Mouse (Mus musculus) forebrain, postnatal 0 days (tissue): Measurements from ENCODE around the gene Osbpl9. TPM values are rescaled to one million over a fixed set of nuclear protein-coding genes. Genes with fewer than 3 reads are reported as not detected.

Experiments
- ATAC-seq: fragments of 200-750 bp; cut with Nextera tagmentation; 2 replicates; pipeline ENCODE4 v1.8.0; 2017; ENCODE audit warnings: mild to moderate bottlenecking, moderate library complexity
- DNase-seq: peaks from one replicate; pipeline ENCODE4 v3.0.0-alpha.2; 2015
- H3K27ac ChIP-seq: fragments of 300-500 bp; sonication (generic); 2 replicates; pipeline ENCODE4 v1.5.1; 2014; ENCODE audit warnings: low read depth, mild to moderate bottlenecking, antibody characterized with exemption, low read length, moderate library complexity, mixed read lengths
- H3K27me3 ChIP-seq: fragments of 300-500 bp; sonication (generic); 2 replicates; pipeline ENCODE4 v1.6.1; 2014; ENCODE audit warnings: mild to moderate bottlenecking, low read length, mixed read lengths; ENCODE audit not compliant: insufficient read depth
- H3K36me3 ChIP-seq: fragments of 300-500 bp; sonication (generic); 2 replicates; pipeline ENCODE4 v1.6.1; 2014; ENCODE audit warnings: mild to moderate bottlenecking, moderate library complexity; ENCODE audit not compliant: insufficient read depth
- H3K4me1 ChIP-seq: fragments of 300-500 bp; sonication (generic); 2 replicates; pipeline ENCODE4 v1.6.1; 2014; ENCODE audit warnings: antibody characterized with exemption; ENCODE audit not compliant: insufficient read depth
- H3K4me2 ChIP-seq: fragments of 300-500 bp; sonication (generic); 2 replicates; pipeline ENCODE4 v1.6.1; 2014; ENCODE audit warnings: low read depth, mild to moderate bottlenecking, moderate library complexity
- H3K4me3 ChIP-seq: fragments of 300-500 bp; sonication (generic); 2 replicates; pipeline ENCODE4 v1.5.1; 2014; ENCODE audit warnings: low read depth, low read length, mixed read lengths
- H3K9ac ChIP-seq: fragments of 300-500 bp; sonication (generic); 2 replicates; pipeline ENCODE4 v1.6.1; 2014; ENCODE audit warnings: mild to moderate bottlenecking
- H3K9me3 ChIP-seq: fragments of 300-500 bp; sonication (generic); 2 replicates; pipeline ENCODE4 v1.6.1; 2016; ENCODE audit warnings: low read length
- CTCF ChIP-seq: sonication (generic); IDR thresholded peaks from 2 replicates; pipeline ENCODE4 v1.5.1; 2016; ENCODE audit warnings: antibody characterized with exemption, control low read depth, low read depth
- WGBS: fragments of 180-500 bp; shearing (Covaris S2); extraction: QIAGEN DNeasy Blood & Tissue Kit; methylation state at CpG from one replicate; pipeline ENCODE4 v1.1.7; 2014; 5-methylcytosine and 5-hydroxymethylcytosine counted together
- polyA plus RNA-seq: library from polyadenylated mRNA; unstranded; fragments of >200 nt; fragmentation: Nextera tagmentation; extraction: Ambion mirVana; gene quantifications from 2 replicates; pipeline ENCODE4 v1.2.1, GENCODE M21; 2015
- total RNA-seq: library from RNA; depleted of rRNA; stranded (reverse); fragments of >200 nt; gene quantifications from 2 replicates; pipeline ENCODE4 v1.2.3, GENCODE M21; 2014

The Osbpl9 gene
- total and polyA plus RNA-seq, 2 experiments from 2014 or later = 53.6 to 86.4 TPM

- H3K4me1 ChIP-seq = no peaks in the 10 kb centered on the region
- H3K4me3 ChIP-seq = no peak overlapping the region
These were observed 8.2 kb upstream of the Osbpl9 start for GRCm38 (mm10) chr4:109210253-109210652.

DNA sequence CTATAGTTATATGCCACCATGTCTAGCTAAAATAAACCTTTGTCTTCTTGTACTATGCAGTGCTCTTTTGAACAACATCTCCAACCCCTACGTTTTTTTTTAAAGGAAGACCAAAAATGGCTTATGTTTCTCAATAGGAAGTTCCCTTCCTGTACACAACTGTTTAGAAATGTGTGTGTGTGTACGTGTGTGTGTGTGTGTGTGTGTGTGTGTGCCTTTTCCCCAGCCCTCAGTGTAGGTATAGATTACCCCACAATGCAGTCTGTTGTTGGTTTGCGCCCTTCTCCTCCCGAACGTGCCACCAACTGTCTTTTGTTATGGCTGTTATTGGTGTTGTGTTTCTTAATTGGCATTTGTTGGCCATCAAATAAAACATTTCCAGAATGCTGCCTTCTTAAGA, 5.5 kb upstream of the Osbpl9 start:
- DNase-seq (no peak), ATAC-seq (no peak)
- no peak overlapping the region for H3K4me3 ChIP-seq
- H3K36me3 ChIP-seq = no peaks in the 10 kb centered on the region
- H3K4me2 ChIP-seq = no peak overlapping the region
- no peak overlapping the region for H3K9ac ChIP-seq
- TF ChIP-seq CTCF = no peak
- H3K27ac ChIP-seq = no peak overlapping the region
- WGBS = 58% methylated on average over 5 of the region's 5 CpGs
- H3K4me1 ChIP-seq = no peaks in the 10 kb centered on the region
- H3K27me3 ChIP-seq = no peaks in the 10 kb centered on the region
- no peaks in the 10 kb centered on the region for H3K9me3 ChIP-seq

More at GRCm38 (mm10) chr4:109210253-109210652, 8.2 kb upstream of the Osbpl9 start:
- no peak for TF ChIP-seq CTCF
- Histone ChIP-seq H3K9me3 (no peaks in the 10 kb centered on the region), H3K9ac (no peak overlapping the region), H3K4me2 (no peak overlapping the region), H3K27ac (no peak overlapping the region), H3K27me3 (no peaks in the 10 kb centered on the region), H3K36me3 (no peaks in the 10 kb centered on the region)
- ATAC-seq (no peak), DNase-seq (no peak)
- 66% methylated on average over 2 of the region's 2 CpGs for WGBS

DNA sequence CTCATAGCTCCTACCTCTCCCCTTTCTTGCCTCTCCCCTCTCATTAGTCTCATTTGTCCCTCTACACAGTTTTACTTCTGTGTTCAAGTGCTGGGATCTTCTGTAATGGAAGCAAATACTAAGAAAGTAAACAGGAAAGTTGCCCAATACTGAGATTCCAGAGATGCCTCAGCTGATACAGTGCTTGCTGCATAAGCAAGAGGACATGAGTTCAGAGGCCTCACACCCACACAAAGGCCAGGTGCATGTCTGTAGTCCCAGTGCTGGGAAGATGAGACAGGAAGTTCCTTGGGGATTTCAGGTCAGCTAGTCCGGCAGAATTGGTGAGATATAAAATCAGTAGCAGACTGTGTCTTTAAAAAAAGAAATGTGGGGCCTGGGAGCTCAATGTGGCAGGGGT, 2.3 kb upstream of the Osbpl9 start:
- no peak for TF ChIP-seq CTCF
- H3K4me1 ChIP-seq = 0 out of 2 replicates have a peak, but pooled peaks cover 8% of the 10 kb centered on the region
- H3K27me3 ChIP-seq = no peaks in the 10 kb centered on the region
- DNase-seq (no peak), ATAC-seq (no peak)
- WGBS = 68% methylated on average over 1 of the region's 1 CpGs
- H3K36me3 ChIP-seq = no peaks in the 10 kb centered on the region
- no peak overlapping the region for H3K4me3 ChIP-seq
- no peak overlapping the region for H3K27ac ChIP-seq
- H3K9me3 ChIP-seq = no peaks in the 10 kb centered on the region
- no peak overlapping the region for H3K4me2 ChIP-seq
- no peak overlapping the region for H3K9ac ChIP-seq

GRCm38 (mm10) chr4:109203931-109204330, 1.9 kb upstream of the Osbpl9 start:
- no peaks in the 10 kb centered on the region for H3K9me3 ChIP-seq
- WGBS = 90% methylated on average over 1 of the region's 1 CpGs
- no peaks in the 10 kb centered on the region for H3K27me3 ChIP-seq
- ATAC-seq (no peak), DNase-seq (no peak)
- no peak for TF ChIP-seq CTCF
- H3K27ac ChIP-seq = no peak overlapping the region
- H3K4me1 ChIP-seq = 0 out of 2 replicates have a peak, but pooled peaks cover 8% of the 10 kb centered on the region
- H3K9ac ChIP-seq = no peak overlapping the region
- H3K4me2 ChIP-seq = no peak overlapping the region
- no peak overlapping the region for H3K4me3 ChIP-seq
- no peaks in the 10 kb centered on the region for H3K36me3 ChIP-seq

DNA sequence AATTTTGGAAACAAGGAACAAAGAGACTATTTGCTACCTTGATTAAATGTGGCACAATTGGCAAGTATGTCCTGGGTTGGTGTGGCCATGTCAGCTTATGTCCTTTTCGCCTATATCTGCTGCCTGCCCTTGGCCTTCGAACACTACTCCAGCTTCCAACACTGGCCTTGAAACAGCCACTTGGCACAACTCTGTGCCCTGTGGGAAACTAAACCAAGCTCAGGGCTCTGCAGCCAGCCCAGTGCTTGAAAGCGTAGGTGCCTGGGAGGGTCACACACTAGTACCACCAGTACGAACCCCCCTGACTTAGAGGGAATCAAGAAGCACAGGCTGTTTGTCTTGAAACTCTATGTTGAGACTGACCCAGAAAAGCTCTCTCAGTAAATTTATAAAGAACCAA, 3.0 kb downstream of the Osbpl9 start:
- no peaks in the 10 kb centered on the region for H3K36me3 ChIP-seq
- H3K9ac ChIP-seq = no peak overlapping the region
- no peak for ATAC-seq
- H3K9me3 ChIP-seq = no peaks in the 10 kb centered on the region
- H3K4me1 ChIP-seq = 0 out of 2 replicates have a peak, but pooled peaks cover 8% of the 10 kb centered on the region
- WGBS = 88% methylated on average over 4 of the region's 4 CpGs
- TF ChIP-seq CTCF = no peak
- H3K27me3 ChIP-seq = no peaks in the 10 kb centered on the region
- no peak for DNase-seq
- H3K4me2 ChIP-seq = no peak overlapping the region
- no peak overlapping the region for H3K27ac ChIP-seq
- no peak overlapping the region for H3K4me3 ChIP-seq

- Histone ChIP-seq H3K27me3 (no peaks in the 10 kb centered on the region), H3K9ac (no peak overlapping the region)
- 88% methylated on average over 7 of the region's 7 CpGs for WGBS
These were observed 6.0 kb downstream of the Osbpl9 start for GRCm38 (mm10) chr4:109195900-109196629.

DNA sequence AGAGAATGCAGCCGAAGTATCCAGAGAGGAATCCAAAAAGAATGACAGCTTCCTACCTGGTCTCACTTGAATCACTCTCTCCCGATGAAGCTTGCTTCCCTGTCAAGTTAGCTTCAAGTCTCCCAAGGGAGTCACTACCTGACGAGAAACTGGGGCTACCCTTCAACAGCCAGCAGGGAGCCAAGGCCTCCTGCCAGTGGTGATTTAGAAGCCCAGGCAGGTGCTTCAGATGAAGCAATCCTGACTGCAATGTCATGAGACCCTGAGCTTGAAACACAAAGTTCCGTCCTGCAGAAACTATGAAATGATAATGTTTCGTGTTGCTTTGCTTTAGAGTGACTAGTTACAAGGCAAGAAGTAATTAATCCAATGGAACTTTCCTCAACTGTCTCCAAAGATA, 8.2 kb downstream of the Osbpl9 start:
- 83% methylated on average over 5 of the region's 5 CpGs for WGBS
- ATAC-seq = no peak
- H3K9me3 ChIP-seq = no peaks in the 10 kb centered on the region

More at GRCm38 (mm10) chr4:109195900-109196629, 6.0 kb downstream of the Osbpl9 start:
- no peak for TF ChIP-seq CTCF
- DNase-seq (no peak), ATAC-seq (no peak)
- H3K36me3 ChIP-seq = no peaks in the 10 kb centered on the region
- 0 out of 2 replicates have a peak, but pooled peaks cover 4% of the 10 kb centered on the region for H3K4me1 ChIP-seq
- H3K4me2 ChIP-seq = no peak overlapping the region
- H3K27ac ChIP-seq = no peak overlapping the region
- no peaks in the 10 kb centered on the region for H3K9me3 ChIP-seq
- H3K4me3 ChIP-seq = no peak overlapping the region

More for the DNA sequence above, 8.2 kb downstream of the Osbpl9 start:
- Histone ChIP-seq H3K27ac (no peak overlapping the region), H3K27me3 (no peaks in the 10 kb centered on the region), H3K4me3 (no peak overlapping the region), H3K4me1 (no peaks in the 10 kb centered on the region), H3K36me3 (no peaks in the 10 kb centered on the region), H3K9ac (no peak overlapping the region), H3K4me2 (no peak overlapping the region)
- no peak for TF ChIP-seq CTCF
- DNase-seq = no peak
